Mouse (Mus musculus) intestine, embryonic 16.5 days (tissue): ENCODE data around the gene Npy. TPM values are rescaled to one million over a fixed set of nuclear protein-coding genes. Genes with fewer than 3 reads are reported as not detected.

Source experiments
- ATAC-seq: fragments of 200-750 bp; cut with Nextera tagmentation; 2 replicates; pipeline ENCODE4 v1.8.0; 2017; ENCODE audit warnings: moderate TSS enrichment, moderate library complexity
- H3K27ac ChIP-seq: fragments of 300-500 bp; sonication (generic); 2 replicates; pipeline ENCODE4 v1.5.1; 2014; ENCODE audit warnings: mild to moderate bottlenecking, low read length
- H3K27me3 ChIP-seq: fragments of 300-500 bp; sonication (generic); replicated peaks from 2 replicates; pipeline ENCODE4 v1.6.1; 2014; ENCODE audit warnings: low read length, control low read depth, mixed read lengths; ENCODE audit not compliant: control insufficient read depth, insufficient read depth
- H3K36me3 ChIP-seq: fragments of 300-500 bp; sonication (generic); 2 replicates; pipeline ENCODE4 v1.6.1; 2014; ENCODE audit warnings: low read length, control low read depth; ENCODE audit not compliant: control insufficient read depth, insufficient read depth
- H3K4me1 ChIP-seq: fragments of 300-500 bp; sonication (generic); 2 replicates; pipeline ENCODE4 v1.6.1; 2014; ENCODE audit warnings: low read length, control low read depth, mixed read lengths; ENCODE audit not compliant: control insufficient read depth, insufficient read depth
- H3K4me2 ChIP-seq: fragments of 300-500 bp; sonication (generic); 2 replicates; pipeline ENCODE4 v1.6.1; 2014; ENCODE audit warnings: low read depth, low read length, control low read depth
- H3K4me3 ChIP-seq: fragments of 300-500 bp; sonication (generic); 2 replicates; pipeline ENCODE4 v1.5.1; 2014; ENCODE audit warnings: mild to moderate bottlenecking, low read length
- H3K9ac ChIP-seq: fragments of 300-500 bp; sonication (generic); 2 replicates; pipeline ENCODE4 v1.6.1; 2014; ENCODE audit warnings: low read depth, low read length
- H3K9me3 ChIP-seq: fragments of 300-500 bp; sonication (generic); 2 replicates; pipeline ENCODE4 v1.6.1; 2016; ENCODE audit warnings: low read length, control low read depth; ENCODE audit not compliant: control insufficient read depth
- WGBS: fragments of 180-500 bp; shearing (Covaris S2); extraction: QIAGEN DNeasy Blood & Tissue Kit; methylation state at CpG from one replicate; pipeline ENCODE4 v1.1.7; 2014; 5-methylcytosine and 5-hydroxymethylcytosine counted together
- polyA plus RNA-seq: library from polyadenylated mRNA; unstranded; fragments of >200 nt; fragmentation: Nextera tagmentation; extraction: Ambion mirVana; gene quantifications from 2 replicates; pipeline ENCODE4 v1.2.1, GENCODE M21; 2015

Npy gene
- polyA plus RNA-seq: 4.9 and 6.5 TPM in 2 replicates

- Histone ChIP-seq H3K4me2 (peak within 1 kb of the TSS; percentile 83), H3K9ac (peak within 1 kb of the TSS; percentile 34), H3K9me3 (no peaks in the 10 kb centered on the region), H3K27me3 (peaks cover 28% of the 10 kb centered on the region), H3K27ac (no peak within 1 kb of the TSS), H3K4me1 (peaks cover 11% of the 10 kb centered on the region), H3K36me3 (no peaks in the 10 kb centered on the region), H3K4me3 (peak within 1 kb of the TSS; percentile 53)
- WGBS: under 1% methylated on average over 64 of the region's 66 CpGs
- peak; percentile 36; the same call in 1 of the 2 replicates for ATAC-seq
Observed at GRCm38 (mm10) chr6:49821961-49822870, at the start of gene Npy. Gene Npy (plus strand): TSS chr6:49822710.

GRCm38 (mm10) chr6:49775006-49775405, 47.5 kb upstream of the Npy start:
- no peaks in the 10 kb centered on the region for H3K4me1 ChIP-seq
- H3K4me2 ChIP-seq: no peak overlapping the region
- no peaks in the 10 kb centered on the region for H3K36me3 ChIP-seq
- no peak for ATAC-seq
- H3K9ac ChIP-seq: no peak overlapping the region
- H3K27me3 ChIP-seq: no peaks in the 10 kb centered on the region
- WGBS: 61% methylated on average over 8 of the region's 8 CpGs
- H3K27ac ChIP-seq: no peak overlapping the region
- no peaks in the 10 kb centered on the region for H3K9me3 ChIP-seq
- no peak overlapping the region for H3K4me3 ChIP-seq

DNA sequence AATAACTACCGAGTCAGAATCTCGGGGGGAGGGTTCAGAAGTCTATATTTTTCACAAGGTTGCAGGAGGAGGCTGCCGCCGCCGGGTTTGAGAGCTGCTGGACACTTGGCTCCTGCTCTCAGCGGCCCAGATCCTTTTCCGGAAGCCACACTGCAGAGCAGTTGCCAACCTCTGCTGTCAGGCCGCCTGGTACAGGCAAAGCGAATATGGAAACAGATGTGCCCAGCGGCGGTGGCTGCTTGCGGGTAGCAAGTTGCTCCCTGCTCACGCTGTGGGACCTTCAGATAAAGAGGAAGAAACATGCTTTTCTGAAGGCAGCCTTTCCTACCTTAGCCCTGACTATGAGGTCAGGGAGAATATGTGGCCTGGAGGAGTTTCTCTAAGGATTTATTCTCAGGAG, 44.4 kb upstream of the Npy start:
- no peak overlapping the region for H3K27ac ChIP-seq
- no peak overlapping the region for H3K4me3 ChIP-seq
- H3K36me3 ChIP-seq: no peaks in the 10 kb centered on the region
- H3K4me1 ChIP-seq: no peaks in the 10 kb centered on the region
- no peak for ATAC-seq
- no peaks in the 10 kb centered on the region for H3K9me3 ChIP-seq
- H3K4me2 ChIP-seq: no peak overlapping the region
- H3K27me3 ChIP-seq: no peaks in the 10 kb centered on the region
- no peak overlapping the region for H3K9ac ChIP-seq
- 60% methylated on average over 13 of the region's 13 CpGs for WGBS

GRCm38 (mm10) chr6:49778729-49779128, 43.8 kb upstream of the Npy start:
- H3K4me2 ChIP-seq: no peak overlapping the region
- no peaks in the 10 kb centered on the region for H3K9me3 ChIP-seq
- H3K36me3 ChIP-seq: no peaks in the 10 kb centered on the region
- no peak overlapping the region for H3K4me3 ChIP-seq
- H3K4me1 ChIP-seq: no peaks in the 10 kb centered on the region
- no peak overlapping the region for H3K9ac ChIP-seq
- no peak for ATAC-seq
- 81% methylated on average over 9 of the region's 9 CpGs for WGBS
- H3K27me3 ChIP-seq: no peaks in the 10 kb centered on the region
- no peak overlapping the region for H3K27ac ChIP-seq

- Histone ChIP-seq H3K4me2 (no peak overlapping the region), H3K9ac (no peak overlapping the region), H3K27me3 (no peaks in the 10 kb centered on the region), H3K27ac (no peak overlapping the region), H3K4me3 (no peak overlapping the region), H3K4me1 (no peaks in the 10 kb centered on the region), H3K9me3 (no peaks in the 10 kb centered on the region), H3K36me3 (no peaks in the 10 kb centered on the region)
- ATAC-seq: no peak
- 29% methylated on average over 7 of the region's 7 CpGs for WGBS
Observed at GRCm38 (mm10) chr6:49779606-49780005, 42.9 kb upstream of the Npy start.

- no peaks in the 10 kb centered on the region for H3K27me3 ChIP-seq
- H3K9ac ChIP-seq: no peak overlapping the region
- H3K4me1 ChIP-seq: no peaks in the 10 kb centered on the region
- no peaks in the 10 kb centered on the region for H3K9me3 ChIP-seq
- WGBS: 79% methylated on average over 9 of the region's 9 CpGs
- H3K27ac ChIP-seq: no peak overlapping the region
- ATAC-seq: peak; percentile 28; the same call in 1 of the 2 replicates
- no peak overlapping the region for H3K4me3 ChIP-seq
- H3K4me2 ChIP-seq: no peak overlapping the region
- H3K36me3 ChIP-seq: no peaks in the 10 kb centered on the region
Observed at GRCm38 (mm10) chr6:49780846-49781400, 41.6 kb upstream of the Npy start.

GRCm38 (mm10) chr6:49781852-49782251, 40.7 kb upstream of the Npy start:
- no peaks in the 10 kb centered on the region for H3K27me3 ChIP-seq
- 87% methylated on average over 5 of the region's 5 CpGs for WGBS
- no peaks in the 10 kb centered on the region for H3K9me3 ChIP-seq
- no peak overlapping the region for H3K9ac ChIP-seq
- no peak overlapping the region for H3K4me3 ChIP-seq
- no peak overlapping the region for H3K27ac ChIP-seq
- no peaks in the 10 kb centered on the region for H3K36me3 ChIP-seq
- H3K4me2 ChIP-seq: no peak overlapping the region
- H3K4me1 ChIP-seq: no peaks in the 10 kb centered on the region
- ATAC-seq: no peak

DNA sequence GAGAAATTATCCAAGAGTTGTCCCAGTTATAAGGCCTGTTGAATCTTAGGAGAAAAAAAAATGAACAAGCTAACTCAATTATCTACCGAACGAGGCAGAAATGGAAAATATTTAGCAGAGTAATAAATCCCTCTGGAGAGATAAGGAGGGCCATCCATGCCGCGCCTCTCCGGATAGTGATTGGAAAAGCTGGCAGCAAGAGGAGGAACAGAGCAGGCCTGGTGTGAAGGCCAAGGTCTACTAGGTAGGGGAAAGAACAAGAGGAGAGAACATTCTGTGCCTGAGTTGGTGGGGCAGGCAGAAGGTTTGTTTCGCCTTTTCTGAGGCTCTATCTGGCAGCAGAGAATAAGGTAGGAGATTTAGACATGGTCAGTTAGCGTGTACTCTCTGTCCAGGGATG, 39.8 kb upstream of the Npy start:
- no peak overlapping the region for H3K9ac ChIP-seq
- no peaks in the 10 kb centered on the region for H3K4me1 ChIP-seq
- H3K27ac ChIP-seq: no peak overlapping the region; the same call in 1 of the 2 replicates
- peak; percentile 86 for ATAC-seq
- H3K27me3 ChIP-seq: no peaks in the 10 kb centered on the region
- WGBS: 71% methylated on average over 7 of the region's 7 CpGs
- no peak overlapping the region for H3K4me2 ChIP-seq
- no peaks in the 10 kb centered on the region for H3K36me3 ChIP-seq
- no peaks in the 10 kb centered on the region for H3K9me3 ChIP-seq
- no peak overlapping the region for H3K4me3 ChIP-seq

GRCm38 (mm10) chr6:49792524-49792923, 30.0 kb upstream of the Npy start:
- Histone ChIP-seq H3K27me3 (no peaks in the 10 kb centered on the region), H3K9ac (no peak overlapping the region), H3K36me3 (no peaks in the 10 kb centered on the region), H3K27ac (no peak overlapping the region), H3K4me2 (no peak overlapping the region), H3K4me3 (no peak overlapping the region), H3K9me3 (no peaks in the 10 kb centered on the region), H3K4me1 (no peaks in the 10 kb centered on the region)
- no peak for ATAC-seq
- 87% methylated on average over 12 of the region's 12 CpGs for WGBS
